Mouse (Mus musculus): Measurements from ENCODE around the gene Nav2.
A peak's percentile ranks its signal among the peaks of the same experiment; 100 is the strongest.

The Nav2 gene

GRCm38 (mm10) chr7:49540181-49540580, 631.7 kb downstream of the Nav2 start:
- DNase-seq: no peak

- DNase-seq: no peak
Observed at GRCm38 (mm10) chr7:49542135-49542534, 633.6 kb downstream of the Nav2 start.

GRCm38 (mm10) chr7:49544775-49545705, 636.5 kb downstream of the Nav2 start:
- DNase-seq: no peak

- DNase-seq: no peak
Observed at GRCm38 (mm10) chr7:49545706-49546097, 637.2 kb downstream of the Nav2 start.

GRCm38 (mm10) chr7:49548397-49548796, 639.9 kb downstream of the Nav2 start:
- no peak for DNase-seq

GRCm38 (mm10) chr7:49553236-49553981, 644.9 kb downstream of the Nav2 start:
- no peak for DNase-seq

GRCm38 (mm10) chr7:49558240-49558640, 649.7 kb downstream of the Nav2 start:
- DNase-seq: peak; percentile 45

GRCm38 (mm10) chr7:49558895-49559294, 650.4 kb downstream of the Nav2 start:
- peak; percentile 37 for DNase-seq

GRCm38 (mm10) chr7:49560012-49560411, 651.5 kb downstream of the Nav2 start:
- no peak for DNase-seq

GRCm38 (mm10) chr7:49562404-49562803, 653.9 kb downstream of the Nav2 start:
- DNase-seq: no peak

GRCm38 (mm10) chr7:49562851-49563250, 654.3 kb downstream of the Nav2 start:
- DNase-seq: no peak

- DNase-seq: no peak
Observed at GRCm38 (mm10) chr7:49565084-49565483, 656.6 kb downstream of the Nav2 start.

GRCm38 (mm10) chr7:49565798-49566197, 657.3 kb downstream of the Nav2 start:
- no peak for DNase-seq

GRCm38 (mm10) chr7:49567346-49568034, 659.0 kb downstream of the Nav2 start:
- DNase-seq: no peak

- DNase-seq: no peak
Observed at GRCm38 (mm10) chr7:49569646-49570045, 661.1 kb downstream of the Nav2 start.

GRCm38 (mm10) chr7:49571606-49572005, 663.1 kb downstream of the Nav2 start:
- no peak for DNase-seq

- DNase-seq: no peak
Observed at GRCm38 (mm10) chr7:49575226-49575625, 666.7 kb downstream of the Nav2 start.

- no peak for DNase-seq
Observed at GRCm38 (mm10) chr7:49577096-49577495, 668.6 kb downstream of the Nav2 start.

- DNase-seq: no peak
Observed at GRCm38 (mm10) chr7:49581951-49582350, 673.4 kb downstream of the Nav2 start.

- DNase-seq: no peak
Observed at GRCm38 (mm10) chr7:49582551-49582950, 674.0 kb downstream of the Nav2 start.

- no peak for DNase-seq
Observed at GRCm38 (mm10) chr7:49583176-49583575, 674.7 kb downstream of the Nav2 start.

- DNase-seq: no peak
Observed at GRCm38 (mm10) chr7:49586530-49587120, 678.1 kb downstream of the Nav2 start.

- DNase-seq: peak; percentile 26
Observed at GRCm38 (mm10) chr7:49589635-49590034, 681.1 kb downstream of the Nav2 start.

All from cerebellum, adult 11 months (tissue).